Mouse (Mus musculus): ENCODE data around the gene Rps9. TPM values are rescaled to one million over a fixed set of nuclear protein-coding genes. Genes with fewer than 3 reads are reported as not detected.
"Not testable (repeated sequence)": the region's sequence is repeated elsewhere in the genome, so short reads cannot be mapped to it uniquely, and the experiment has no call there.

Gene Rps9
- polyA plus RNA-seq, 1 experiment from 2014 or later = 1,464 TPM

DNA sequence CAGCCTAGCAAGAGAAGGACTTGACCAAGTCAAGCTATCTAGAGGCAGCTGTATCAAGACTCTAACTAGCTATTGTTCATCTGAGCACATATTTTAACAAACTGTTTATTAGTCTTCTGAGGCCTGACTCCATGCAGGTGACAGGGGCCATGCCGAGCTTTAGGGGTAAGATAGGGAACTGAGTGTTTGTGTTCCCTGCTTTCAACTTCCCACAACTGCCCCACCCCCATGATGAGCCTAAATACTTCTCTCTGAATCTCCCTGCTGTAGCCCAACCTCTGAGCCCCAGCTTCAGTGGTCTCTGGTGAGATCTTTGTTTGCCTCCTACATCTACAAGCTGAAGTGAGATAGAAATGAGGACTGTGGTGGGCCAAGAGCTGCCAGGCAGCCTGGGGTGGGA lies 11.5 kb downstream of the Rps9 start:
- no peak for ATAC-seq (ENCODE audit: insufficient number of reproducible peaks, low FRiP score, low TSS enrichment, low read depth)

DNA sequence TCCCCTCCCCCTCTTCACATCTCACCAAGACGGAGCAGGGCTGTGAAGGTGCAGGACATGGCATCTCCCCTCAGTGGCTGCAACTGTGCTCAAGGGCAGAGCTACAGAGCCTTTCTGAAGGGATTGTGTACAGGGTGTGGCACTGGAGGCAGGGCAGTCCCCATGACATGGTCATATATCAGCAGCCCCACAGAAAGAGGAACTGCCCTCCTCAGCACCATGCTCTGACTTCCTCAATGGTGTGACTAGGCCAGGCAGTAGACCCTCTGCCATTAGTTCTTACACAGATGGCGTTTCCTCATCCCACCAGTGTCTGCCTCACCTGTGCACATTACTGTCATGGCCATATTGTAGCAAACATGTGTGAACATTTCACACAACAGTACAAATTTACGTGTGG lies 16.5 kb downstream of the Rps9 start, which contains the start of gene Pirb:
TSS of gene Pirb (minus strand) at position 124 of the 400 bp plus-strand sequence.
- not testable (repeated sequence) for H3K4me2 ChIP-seq (replicated peaks); ATAC-seq (ENCODE audit: insufficient number of reproducible peaks, low FRiP score, low TSS enrichment, low read depth); H3K27me3 ChIP-seq; H3K9ac ChIP-seq; H3K9me3 ChIP-seq (replicated peaks); H3K4me3 ChIP-seq (replicated peaks); H3K36me3 ChIP-seq; H3K27ac ChIP-seq (replicated peaks); H3K4me1 ChIP-seq
- 83% methylated on average over 1 of the region's 3 CpGs for whole genome bisulfite sequencing

More for the DNA sequence above, 11.5 kb downstream of the Rps9 start:
- H3K4me1 ChIP-seq = no peaks in the 10 kb centered on the region
- no peaks in the 10 kb centered on the region for H3K27me3 ChIP-seq
- no peaks in the 10 kb centered on the region for H3K36me3 ChIP-seq
- no peak overlapping the region for H3K27ac ChIP-seq (replicated peaks)
- no peak overlapping the region for H3K9ac ChIP-seq
- WGBS = 62% methylated on average over 1 of the region's 1 CpGs
- no peaks in the 10 kb centered on the region for H3K9me3 ChIP-seq (replicated peaks)
- no peak overlapping the region for H3K4me3 ChIP-seq (replicated peaks)
- H3K4me2 ChIP-seq (replicated peaks) = no peak overlapping the region

DNA sequence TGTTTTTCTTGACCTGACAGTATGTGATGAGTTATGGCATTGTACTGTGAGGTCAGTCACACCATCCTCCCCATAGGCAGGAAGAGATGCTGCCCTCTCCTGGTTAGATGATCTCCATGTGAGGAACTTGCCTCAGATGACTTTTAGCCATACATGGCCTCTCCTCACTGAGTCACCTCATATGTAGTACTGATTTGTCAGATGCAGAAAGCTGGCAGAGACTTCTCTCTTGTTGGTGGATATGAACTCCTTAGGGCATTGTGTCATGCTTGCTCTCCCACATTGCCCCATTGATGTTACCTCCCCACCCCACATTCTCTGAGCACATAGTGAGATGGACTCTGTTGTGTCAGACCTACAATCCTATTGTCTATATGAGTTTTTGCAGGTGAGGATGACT lies 21.7 kb downstream of the Rps9 start:
- H3K4me1 ChIP-seq; H3K4me3 ChIP-seq (replicated peaks); H3K27ac ChIP-seq (replicated peaks); H3K9ac ChIP-seq; ATAC-seq (ENCODE audit: insufficient number of reproducible peaks, low FRiP score, low TSS enrichment, low read depth); H3K9me3 ChIP-seq (replicated peaks); H3K36me3 ChIP-seq; H3K4me2 ChIP-seq (replicated peaks); H3K27me3 ChIP-seq: not testable (repeated sequence)

DNA sequence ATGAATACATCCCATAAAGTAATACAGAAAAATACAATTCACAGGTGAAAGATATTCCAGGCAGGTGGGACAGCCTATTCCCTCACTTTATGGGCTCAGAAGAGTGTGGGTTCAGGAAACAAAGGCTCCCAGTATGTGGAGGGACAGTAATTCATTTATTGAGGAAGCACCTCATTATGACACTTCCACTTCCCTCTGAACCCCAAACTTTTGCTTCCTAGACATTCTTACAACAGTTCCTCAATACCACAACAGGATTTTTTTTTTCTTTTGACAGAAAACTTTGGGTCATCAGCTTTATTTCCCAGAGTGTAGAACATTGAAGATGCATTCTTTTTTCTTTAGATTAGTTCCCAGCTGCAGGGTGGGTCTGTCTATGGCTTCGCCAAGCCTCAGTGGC lies 28.9 kb downstream of the Rps9 start:
- H3K9ac ChIP-seq; H3K27ac ChIP-seq (replicated peaks); H3K4me3 ChIP-seq (replicated peaks); H3K27me3 ChIP-seq; H3K36me3 ChIP-seq; H3K4me1 ChIP-seq; ATAC-seq (ENCODE audit: insufficient number of reproducible peaks, low FRiP score, low TSS enrichment, low read depth); H3K9me3 ChIP-seq (replicated peaks); H3K4me2 ChIP-seq (replicated peaks): not testable (repeated sequence)
- WGBS = no CpG with 5 or more reads among the region's 1 CpGs

Small RNA genes lying within 50 kb of the gene (microRNA-seq; reads per million reads assigned to microRNA genes)
- 1.9 reads per million, percentile 5 among the genes with 10 or more reads in this experiment for gene Mir3572 (ENCODE audit: borderline number of aligned reads)

Other genes with a start within 250 kb of the Rps9 start
- gene Tarm1, start 201.4 kb upstream of the Rps9 start, polyA plus RNA-seq (2015; fragmentation: Nextera tagmentation; extraction: Ambion mirVana) = 0.17 and 0.81 TPM in 2 replicates
- 0.83 and 1.0 TPM in 2 replicates for gene Oscar, start 87.8 kb upstream of the Rps9 start, polyA plus RNA-seq (2015; fragmentation: Nextera tagmentation; extraction: Ambion mirVana)
- 483 and 493 TPM in 2 replicates for gene Ndufa3, start 86.6 kb upstream of the Rps9 start, polyA plus RNA-seq (2015; fragmentation: Nextera tagmentation; extraction: Ambion mirVana)
- gene Tfpt, start 74.1 kb upstream of the Rps9 start, polyA plus RNA-seq (2015; fragmentation: Nextera tagmentation; extraction: Ambion mirVana) = 27.1 and 28.3 TPM in 2 replicates
- gene Prpf31, start 74.0 kb upstream of the Rps9 start, polyA plus RNA-seq (2015; fragmentation: Nextera tagmentation; extraction: Ambion mirVana) = 87.1 and 94.3 TPM in 2 replicates
- 59.0 and 65.3 TPM in 2 replicates for gene Cnot3, start 58.7 kb upstream of the Rps9 start, polyA plus RNA-seq (2015; fragmentation: Nextera tagmentation; extraction: Ambion mirVana)
- gene Leng1, start 38.2 kb upstream of the Rps9 start, polyA plus RNA-seq (2015; fragmentation: Nextera tagmentation; extraction: Ambion mirVana) = 20.1 and 22.3 TPM in 2 replicates
- 9.5 and 14.3 TPM in 2 replicates for gene Tmc4, start 26.4 kb upstream of the Rps9 start, polyA plus RNA-seq (2015; fragmentation: Nextera tagmentation; extraction: Ambion mirVana)
- 275 and 298 TPM in 2 replicates for gene Tsen34, start 11.1 kb upstream of the Rps9 start, polyA plus RNA-seq (2015; fragmentation: Nextera tagmentation; extraction: Ambion mirVana)
- gene Mboat7, start 10.5 kb upstream of the Rps9 start, polyA plus RNA-seq (2015; fragmentation: Nextera tagmentation; extraction: Ambion mirVana) = 53.8 and 62.4 TPM in 2 replicates
- 1.4 and 1.6 TPM in 2 replicates for gene Pirb, start 16.4 kb downstream of the Rps9 start, polyA plus RNA-seq (2015; fragmentation: Nextera tagmentation; extraction: Ambion mirVana)
- gene Gm15448, start 121.7 kb downstream of the Rps9 start, polyA plus RNA-seq (2015; fragmentation: Nextera tagmentation; extraction: Ambion mirVana) = not detected in 2 replicates
- gene Pira2, start 141.1 kb downstream of the Rps9 start, polyA plus RNA-seq (2015; fragmentation: Nextera tagmentation; extraction: Ambion mirVana) = 0.41 and 0.52 TPM in 2 replicates
- 0.37 and 0.47 TPM in 2 replicates for gene Gm14548, start 194.1 kb downstream of the Rps9 start, polyA plus RNA-seq (2015; fragmentation: Nextera tagmentation; extraction: Ambion mirVana)
- 0.27 and 0.28 TPM in 2 replicates for gene Lilra6, start 211.5 kb downstream of the Rps9 start, polyA plus RNA-seq (2015; fragmentation: Nextera tagmentation; extraction: Ambion mirVana)